Mouse (Mus musculus): ENCODE measurements around the gene C9orf72. TPM values are rescaled to one million over a fixed set of nuclear protein-coding genes. Genes with fewer than 3 reads are reported as not detected.

C9orf72 gene
- polyA plus RNA-seq, 1 experiment from 2014 or later, result 2.7 TPM

- H3K4me3 ChIP-seq (replicated peaks), result no peak overlapping the region
- H3K36me3 ChIP-seq, result no peaks in the 10 kb centered on the region
- WGBS (ENCODE audit: insufficient replicate concordance), result 54% methylated on average over 2 of the region's 2 CpGs
- no peaks in the 10 kb centered on the region for H3K27me3 ChIP-seq
- peaks cover 11% of the 10 kb centered on the region for H3K4me1 ChIP-seq (replicated peaks)
- no peaks in the 10 kb centered on the region for H3K9me3 ChIP-seq (replicated peaks)
- no peak overlapping the region for H3K27ac ChIP-seq
- DNase-seq (no peak), ATAC-seq (ENCODE audit: low read depth) (no peak)
- H3K4me2 ChIP-seq, result no peak overlapping the region
- H3K9ac ChIP-seq, result no peak overlapping the region
Measured at GRCm38 (mm10) chr4:35175566-35175965, 50.4 kb downstream of the C9orf72 start.

GRCm38 (mm10) chr4:35173551-35173950 is 52.4 kb downstream of the C9orf72 start:
- DNase-seq (no peak), ATAC-seq (ENCODE audit: low read depth) (no peak)
- Histone ChIP-seq H3K36me3 (no peaks in the 10 kb centered on the region), H3K4me3 (replicated peaks) (no peak overlapping the region), H3K4me2 (no peak overlapping the region), H3K9me3 (replicated peaks) (no peaks in the 10 kb centered on the region), H3K27me3 (no peaks in the 10 kb centered on the region), H3K9ac (no peak overlapping the region), H3K27ac (no peak overlapping the region), H3K4me1 (replicated peaks) (peaks cover 11% of the 10 kb centered on the region)
- 48% methylated on average over 1 of the region's 1 CpGs for WGBS (ENCODE audit: insufficient replicate concordance)

GRCm38 (mm10) chr4:35172471-35172870 is 53.5 kb downstream of the C9orf72 start:
- DNase-seq, result no peak
- H3K4me1 ChIP-seq (replicated peaks), result peaks cover 9% of the 10 kb centered on the region
- no peak overlapping the region for H3K9ac ChIP-seq
- H3K9me3 ChIP-seq (replicated peaks), result no peaks in the 10 kb centered on the region
- no peak overlapping the region for H3K4me2 ChIP-seq
- no peak overlapping the region for H3K4me3 ChIP-seq (replicated peaks)
- H3K27me3 ChIP-seq, result no peaks in the 10 kb centered on the region
- H3K36me3 ChIP-seq, result no peaks in the 10 kb centered on the region
- 61% methylated on average over 2 of the region's 2 CpGs for WGBS (ENCODE audit: insufficient replicate concordance)
- no peak overlapping the region for H3K27ac ChIP-seq
- no peak for ATAC-seq (ENCODE audit: low read depth)

GRCm38 (mm10) chr4:35169571-35170125 is 56.3 kb downstream of the C9orf72 start:
- 0 out of 2 replicates have a peak, but pooled peaks cover 6% of the 10 kb centered on the region for H3K4me1 ChIP-seq (replicated peaks)
- no peak overlapping the region for H3K27ac ChIP-seq
- H3K9me3 ChIP-seq (replicated peaks), result no peaks in the 10 kb centered on the region
- H3K36me3 ChIP-seq, result no peaks in the 10 kb centered on the region
- WGBS (ENCODE audit: insufficient replicate concordance), result 75% methylated on average over 13 of the region's 13 CpGs
- H3K27me3 ChIP-seq, result no peaks in the 10 kb centered on the region
- DNase-seq (no peak), ATAC-seq (ENCODE audit: low read depth) (no peak)
- H3K9ac ChIP-seq, result no peak overlapping the region
- H3K4me2 ChIP-seq, result no peak overlapping the region
- H3K4me3 ChIP-seq (replicated peaks), result no peak overlapping the region

- Histone ChIP-seq H3K4me2 (no peak overlapping the region), H3K9me3 (replicated peaks) (no peaks in the 10 kb centered on the region), H3K9ac (no peak overlapping the region), H3K36me3 (no peaks in the 10 kb centered on the region), H3K27ac (no peak overlapping the region), H3K4me3 (replicated peaks) (no peak overlapping the region), H3K4me1 (replicated peaks) (0 out of 2 replicates have a peak, but pooled peaks cover 6% of the 10 kb centered on the region), H3K27me3 (no peaks in the 10 kb centered on the region)
- no peak for DNase-seq
- no peak for ATAC-seq (ENCODE audit: low read depth)
- WGBS (ENCODE audit: insufficient replicate concordance), result 53% methylated on average over 5 of the region's 5 CpGs
Measured at GRCm38 (mm10) chr4:35167855-35168254, 58.1 kb downstream of the C9orf72 start.

- 20% methylated on average over 3 of the region's 3 CpGs for WGBS (ENCODE audit: insufficient replicate concordance)
Measured at GRCm38 (mm10) chr4:35165947-35166346, 60.0 kb downstream of the C9orf72 start.

GRCm38 (mm10) chr4:35165275-35165674 is 60.7 kb downstream of the C9orf72 start:
- Histone ChIP-seq H3K4me2 (no peak overlapping the region), H3K9me3 (replicated peaks) (no peaks in the 10 kb centered on the region), H3K4me3 (replicated peaks) (no peak overlapping the region), H3K27ac (no peak overlapping the region), H3K27me3 (no peaks in the 10 kb centered on the region), H3K36me3 (no peaks in the 10 kb centered on the region), H3K4me1 (replicated peaks) (0 out of 2 replicates have a peak, but pooled peaks cover 6% of the 10 kb centered on the region), H3K9ac (no peak overlapping the region)
- ATAC-seq (ENCODE audit: low read depth) (no peak), DNase-seq (no peak)
- 68% methylated on average over 2 of the region's 2 CpGs for WGBS (ENCODE audit: insufficient replicate concordance)

More at GRCm38 (mm10) chr4:35165947-35166346, 60.0 kb downstream of the C9orf72 start:
- peak overlapping the region; percentile 25 for H3K27ac ChIP-seq
- no peak for DNase-seq
- H3K36me3 ChIP-seq, result no peaks in the 10 kb centered on the region
- H3K4me1 ChIP-seq (replicated peaks), result 0 out of 2 replicates have a peak, but pooled peaks cover 6% of the 10 kb centered on the region
- no peak overlapping the region for H3K4me3 ChIP-seq (replicated peaks)
- H3K9ac ChIP-seq, result no peak overlapping the region
- H3K4me2 ChIP-seq, result no peak overlapping the region
- no peaks in the 10 kb centered on the region for H3K9me3 ChIP-seq (replicated peaks)
- ATAC-seq (ENCODE audit: low read depth), result peak; percentile 71
- H3K27me3 ChIP-seq, result no peaks in the 10 kb centered on the region

- peak overlapping the region; percentile 65; the same call in 1 of the 2 replicates for H3K4me3 ChIP-seq (replicated peaks)
Measured at GRCm38 (mm10) chr4:35157815-35158214, 68.2 kb downstream of the C9orf72 start.

GRCm38 (mm10) chr4:35156751-35157611 is 69.0 kb downstream of the C9orf72 start, which contains the start of gene Mob3b:
Gene Mob3b (minus strand): TSS chr4:35157484.
- no peaks in the 10 kb centered on the region for H3K36me3 ChIP-seq
- H3K9ac ChIP-seq, result peak within 1 kb of the TSS; percentile 75
- H3K27me3 ChIP-seq, result peaks cover 19% of the 10 kb centered on the region
- H3K4me2 ChIP-seq, result peak within 1 kb of the TSS; percentile 80
- H3K27ac ChIP-seq, result peak within 1 kb of the TSS; percentile 71
- H3K4me1 ChIP-seq (replicated peaks), result peaks cover 18% of the 10 kb centered on the region
- WGBS (ENCODE audit: insufficient replicate concordance), result under 1% methylated on average over 50 of the region's 50 CpGs
- ATAC-seq (ENCODE audit: low read depth) (peak; percentile 72), DNase-seq (peak; percentile 57)
- no peaks in the 10 kb centered on the region for H3K9me3 ChIP-seq (replicated peaks)
- H3K4me3 ChIP-seq (replicated peaks), result peak within 1 kb of the TSS; percentile 65

More at GRCm38 (mm10) chr4:35157815-35158214, 68.2 kb downstream of the C9orf72 start:
- DNase-seq (no peak), ATAC-seq (ENCODE audit: low read depth) (no peak)
- H3K27ac ChIP-seq, result no peak overlapping the region
- H3K27me3 ChIP-seq, result peaks cover 19% of the 10 kb centered on the region
- peaks cover 18% of the 10 kb centered on the region for H3K4me1 ChIP-seq (replicated peaks)
- peak overlapping the region; percentile 80; the same call in 1 of the 2 replicates for H3K4me2 ChIP-seq
- 31% methylated on average over 11 of the region's 11 CpGs for WGBS (ENCODE audit: insufficient replicate concordance)
- H3K36me3 ChIP-seq, result no peaks in the 10 kb centered on the region
- no peak overlapping the region for H3K9ac ChIP-seq
- H3K9me3 ChIP-seq (replicated peaks), result no peaks in the 10 kb centered on the region

GRCm38 (mm10) chr4:35156149-35156611 is 69.8 kb downstream of the C9orf72 start:
- Histone ChIP-seq H3K27me3 (peaks cover 19% of the 10 kb centered on the region), H3K36me3 (no peaks in the 10 kb centered on the region), H3K27ac (peak overlapping the region; percentile 71), H3K9me3 (replicated peaks) (no peaks in the 10 kb centered on the region), H3K4me1 (replicated peaks) (peaks cover 18% of the 10 kb centered on the region), H3K4me3 (replicated peaks) (peak overlapping the region; percentile 65), H3K9ac (peak overlapping the region; percentile 75), H3K4me2 (peak overlapping the region; percentile 80)
- DNase-seq (peak; percentile 30), ATAC-seq (ENCODE audit: low read depth) (peak; percentile 61)
- under 1% methylated on average over 26 of the region's 26 CpGs for WGBS (ENCODE audit: insufficient replicate concordance)

- ATAC-seq (ENCODE audit: low read depth), result peak; percentile 72
- Histone ChIP-seq H3K27ac (peak overlapping the region; percentile 71), H3K4me1 (replicated peaks) (peaks cover 18% of the 10 kb centered on the region), H3K27me3 (peaks cover 19% of the 10 kb centered on the region), H3K4me3 (replicated peaks) (peak overlapping the region; percentile 65), H3K9ac (peak overlapping the region; percentile 75), H3K4me2 (peak overlapping the region; percentile 80), H3K9me3 (replicated peaks) (no peaks in the 10 kb centered on the region), H3K36me3 (no peaks in the 10 kb centered on the region)
- peak; percentile 13 for DNase-seq
- WGBS (ENCODE audit: insufficient replicate concordance), result 21% methylated on average over 20 of the region's 20 CpGs
Measured at GRCm38 (mm10) chr4:35155132-35155922, 70.6 kb downstream of the C9orf72 start.
